Mouse (Mus musculus): ENCODE results near the gene Rd3l. TPM values are rescaled to one million over a fixed set of nuclear protein-coding genes. Genes with fewer than 3 reads are reported as not detected.

The Rd3l gene
- not detected in 2 replicates for polyA plus RNA-seq (2016; fragmentation: Nextera tagmentation; extraction: Ambion mirVana)

- H3K4me3 ChIP-seq: no peak within 1 kb of the TSS
- no peaks in the 10 kb centered on the region for H3K9me3 ChIP-seq (replicated peaks)
- H3K9ac ChIP-seq: no peak within 1 kb of the TSS
- no peak within 1 kb of the TSS for H3K27ac ChIP-seq
- no peak within 1 kb of the TSS for H3K4me2 ChIP-seq
- no peak for ATAC-seq
- H3K36me3 ChIP-seq: no peaks in the 10 kb centered on the region
- no peaks in the 10 kb centered on the region for H3K27me3 ChIP-seq (replicated peaks)
- 56% methylated on average over 6 of the region's 6 CpGs for WGBS (ENCODE audit: insufficient replicate concordance)
- H3K4me1 ChIP-seq: no peaks in the 10 kb centered on the region
Measured at GRCm38 (mm10) chr12:111980887-111981367, at the start of gene Rd3l. Rd3l (minus strand) TSS chr12:111981317.

- no peak for ATAC-seq
- WGBS (ENCODE audit: insufficient replicate concordance): 71% methylated on average over 4 of the region's 4 CpGs
Measured at GRCm38 (mm10) chr12:112027408-112027807, 46.3 kb upstream of the Rd3l start.

GRCm38 (mm10) chr12:112025907-112026645 lies 45.0 kb upstream of the Rd3l start:
- no peak for ATAC-seq
- Histone ChIP-seq H3K36me3 (no peaks in the 10 kb centered on the region), H3K4me1 (no peaks in the 10 kb centered on the region), H3K4me2 (no peak overlapping the region), H3K27me3 (replicated peaks) (no peaks in the 10 kb centered on the region), H3K9me3 (replicated peaks) (peaks cover 2% of the 10 kb centered on the region), H3K9ac (no peak overlapping the region), H3K4me3 (no peak overlapping the region), H3K27ac (no peak overlapping the region)
- 67% methylated on average over 14 of the region's 14 CpGs for WGBS (ENCODE audit: insufficient replicate concordance)

More at GRCm38 (mm10) chr12:112027408-112027807, 46.3 kb upstream of the Rd3l start:
- Histone ChIP-seq H3K36me3 (no peaks in the 10 kb centered on the region), H3K4me2 (no peak overlapping the region), H3K4me3 (no peak overlapping the region), H3K27me3 (replicated peaks) (no peaks in the 10 kb centered on the region), H3K27ac (no peak overlapping the region), H3K9ac (no peak overlapping the region), H3K9me3 (replicated peaks) (no peaks in the 10 kb centered on the region), H3K4me1 (no peaks in the 10 kb centered on the region)

- H3K9ac ChIP-seq: no peak overlapping the region
- H3K27ac ChIP-seq: no peak overlapping the region
- 76% methylated on average over 13 of the region's 13 CpGs for WGBS (ENCODE audit: insufficient replicate concordance)
- ATAC-seq: no peak
- peaks cover 2% of the 10 kb centered on the region for H3K9me3 ChIP-seq (replicated peaks)
- H3K36me3 ChIP-seq: no peaks in the 10 kb centered on the region
- no peaks in the 10 kb centered on the region for H3K27me3 ChIP-seq (replicated peaks)
- no peak overlapping the region for H3K4me3 ChIP-seq
- no peak overlapping the region for H3K4me2 ChIP-seq
- H3K4me1 ChIP-seq: no peaks in the 10 kb centered on the region
Measured at GRCm38 (mm10) chr12:112025457-112025856, 44.3 kb upstream of the Rd3l start.

DNA sequence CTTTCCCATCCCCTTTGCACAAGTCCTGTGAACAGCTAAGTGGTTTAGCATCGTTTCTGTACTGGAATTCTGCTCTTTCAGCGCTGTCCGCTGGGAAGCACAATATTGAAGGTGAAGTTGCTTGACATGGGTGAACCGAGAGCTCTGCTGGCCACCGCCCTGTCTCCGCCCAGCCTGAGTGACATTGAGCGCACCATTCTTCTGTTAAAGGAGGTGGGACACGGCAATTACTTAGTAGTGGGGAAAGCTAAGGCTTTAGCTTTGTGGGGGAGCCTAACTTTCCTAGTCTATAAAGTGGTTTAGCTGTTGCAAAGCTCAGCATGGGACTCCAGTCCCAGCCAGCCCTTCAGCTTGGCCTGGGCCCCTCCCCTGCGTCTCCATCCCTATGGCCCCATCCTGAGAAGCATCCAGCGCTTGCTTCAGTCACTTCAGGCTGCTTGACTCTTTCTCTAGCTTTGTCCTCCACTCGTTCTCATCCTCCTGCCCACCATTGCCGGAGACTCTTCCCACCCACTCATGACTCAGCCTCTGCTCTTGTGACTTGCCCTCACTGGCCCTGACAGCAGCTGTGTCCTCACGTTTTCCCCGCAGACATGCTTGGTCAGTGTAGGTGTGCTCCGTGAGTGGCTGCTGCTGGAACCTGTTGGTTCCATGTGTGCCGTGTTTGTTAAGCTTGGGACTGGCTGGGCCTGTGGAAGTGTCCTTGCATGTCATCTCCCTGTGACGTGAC lies 43.6 kb upstream of the Rd3l start:
- peaks cover 6% of the 10 kb centered on the region for H3K9me3 ChIP-seq (replicated peaks)
- no peaks in the 10 kb centered on the region for H3K4me1 ChIP-seq
- no peak overlapping the region for H3K27ac ChIP-seq
- H3K4me2 ChIP-seq: no peak overlapping the region
- ATAC-seq: no peak
- H3K36me3 ChIP-seq: no peaks in the 10 kb centered on the region
- H3K27me3 ChIP-seq (replicated peaks): no peaks in the 10 kb centered on the region
- WGBS (ENCODE audit: insufficient replicate concordance): 74% methylated on average over 17 of the region's 17 CpGs
- H3K4me3 ChIP-seq: no peak overlapping the region
- H3K9ac ChIP-seq: no peak overlapping the region

DNA sequence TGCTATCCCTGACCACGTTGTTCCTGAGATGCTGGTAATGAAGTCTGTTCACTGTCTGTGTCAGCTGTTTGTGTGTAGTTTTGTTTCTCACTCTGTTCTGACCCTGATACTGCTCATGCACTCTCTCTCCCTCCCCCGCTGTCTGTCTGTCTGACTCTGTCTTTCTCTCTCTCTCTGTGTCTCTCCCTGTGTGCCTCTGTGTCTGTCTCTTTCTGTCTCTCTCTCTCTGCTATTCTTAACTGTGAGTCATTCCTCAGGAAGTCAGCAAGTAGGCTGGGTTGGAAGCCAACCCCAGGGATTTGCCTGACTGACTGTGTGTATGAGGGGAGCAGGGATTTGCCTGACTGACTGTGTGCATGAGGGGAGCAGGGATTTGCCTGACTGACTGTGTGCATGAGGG lies 42.2 kb upstream of the Rd3l start:
- Histone ChIP-seq H3K4me3 (no peak overlapping the region), H3K4me1 (no peaks in the 10 kb centered on the region), H3K27me3 (replicated peaks) (no peaks in the 10 kb centered on the region), H3K9me3 (replicated peaks) (peaks cover 6% of the 10 kb centered on the region), H3K9ac (no peak overlapping the region), H3K36me3 (no peaks in the 10 kb centered on the region), H3K4me2 (no peak overlapping the region), H3K27ac (no peak overlapping the region)
- ATAC-seq: no peak
- 61% methylated on average over 2 of the region's 2 CpGs for WGBS (ENCODE audit: insufficient replicate concordance)

DNA sequence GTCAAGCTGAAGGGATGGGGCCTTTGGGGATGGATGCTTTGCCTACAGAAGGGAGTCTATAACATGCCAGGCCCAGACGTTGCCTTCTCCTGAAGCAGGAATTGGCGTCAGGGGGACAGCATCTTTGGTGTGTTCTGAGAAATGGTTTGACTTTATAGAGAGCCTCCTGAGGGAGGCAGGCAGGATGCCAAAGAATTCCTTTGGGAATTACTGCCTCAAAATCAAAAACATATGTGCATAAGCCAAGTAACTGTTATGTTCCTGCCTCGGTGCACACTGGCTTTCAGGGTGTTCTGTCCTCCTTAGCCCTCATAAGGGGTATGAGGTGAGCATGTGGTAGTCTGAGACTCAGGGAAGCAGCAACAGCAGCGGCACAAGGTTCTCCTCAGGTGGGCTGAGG lies 35.2 kb upstream of the Rd3l start:
- Histone ChIP-seq H3K4me2 (no peak overlapping the region), H3K4me1 (no peaks in the 10 kb centered on the region), H3K9ac (no peak overlapping the region), H3K27me3 (replicated peaks) (no peaks in the 10 kb centered on the region), H3K36me3 (no peaks in the 10 kb centered on the region), H3K9me3 (replicated peaks) (peaks cover 6% of the 10 kb centered on the region), H3K27ac (no peak overlapping the region), H3K4me3 (no peak overlapping the region)
- ATAC-seq: no peak
- WGBS (ENCODE audit: insufficient replicate concordance): 66% methylated on average over 4 of the region's 4 CpGs

DNA sequence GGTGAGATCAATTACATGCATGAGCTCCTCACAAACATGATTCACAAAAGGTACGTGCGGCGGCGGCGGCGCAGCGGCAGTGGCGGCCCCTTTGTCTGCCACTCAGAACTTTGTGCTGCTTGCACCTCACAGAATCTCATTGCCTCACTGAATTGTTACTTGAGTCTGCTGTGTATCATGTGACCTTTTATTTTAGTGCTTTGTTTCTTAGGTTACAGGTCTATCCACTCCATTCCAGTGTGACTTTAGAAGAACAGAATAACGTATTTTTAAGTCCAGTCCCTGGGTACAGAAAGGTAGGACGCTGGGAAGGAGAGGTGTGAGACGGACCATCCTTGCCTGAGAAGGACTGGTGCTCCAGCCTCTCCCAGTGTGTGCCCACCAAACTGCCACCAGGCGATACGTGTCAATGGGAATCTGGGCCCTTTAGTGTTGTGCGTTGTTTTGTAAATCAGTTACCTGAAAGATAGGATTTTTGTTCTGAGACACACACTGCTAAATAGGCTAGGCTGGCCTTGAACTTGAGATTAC lies 32.2 kb upstream of the Rd3l start:
- WGBS (ENCODE audit: insufficient replicate concordance): 52% methylated on average over 14 of the region's 14 CpGs

DNA sequence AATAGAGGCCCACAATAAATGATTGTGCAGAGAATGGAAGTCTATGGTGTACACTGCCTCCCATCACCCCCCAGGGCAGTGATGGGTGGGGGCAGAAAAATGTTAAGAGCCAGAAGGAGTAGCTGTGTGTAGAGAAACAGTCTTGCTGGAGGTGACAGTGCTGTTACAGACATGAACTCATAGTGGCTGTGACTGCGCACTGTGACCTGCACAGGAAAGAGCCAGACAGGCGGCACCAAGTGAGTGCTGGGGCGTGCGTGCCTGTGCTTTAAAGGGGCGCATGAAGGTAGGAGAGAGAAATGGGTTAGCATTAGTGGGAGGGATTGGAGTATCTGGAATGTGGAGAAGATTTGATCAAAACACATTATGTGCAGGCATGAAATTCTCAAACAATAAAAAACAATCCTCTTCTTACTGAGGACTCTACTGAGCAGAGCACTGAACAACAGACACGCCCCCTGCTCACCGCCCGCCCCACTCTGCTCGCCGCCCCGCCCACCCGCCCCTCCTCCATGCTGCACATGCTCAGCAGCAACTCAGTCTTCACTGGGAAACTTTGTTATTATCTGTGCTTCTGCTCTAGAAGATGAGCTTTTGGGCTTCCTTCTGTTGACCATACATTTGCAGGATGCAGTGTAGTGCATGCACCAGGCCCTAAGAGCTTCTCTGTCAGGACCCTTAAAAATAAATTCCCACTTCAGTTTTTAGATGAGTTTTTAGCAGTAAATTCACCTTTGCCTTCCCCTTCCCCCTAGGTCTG lies 31.6 kb upstream of the Rd3l start:
- no peak overlapping the region for H3K9ac ChIP-seq
- H3K4me3 ChIP-seq: no peak overlapping the region
- ATAC-seq: peak; percentile 59
- WGBS (ENCODE audit: insufficient replicate concordance): 54% methylated on average over 12 of the region's 12 CpGs
- H3K4me1 ChIP-seq: no peaks in the 10 kb centered on the region
- H3K4me2 ChIP-seq: 0 out of 2 replicates have a peak overlapping the region, but pooled peaks have one; percentile 20
- no peaks in the 10 kb centered on the region for H3K36me3 ChIP-seq
- H3K27me3 ChIP-seq (replicated peaks): no peaks in the 10 kb centered on the region
- H3K27ac ChIP-seq: no peak overlapping the region
- no peaks in the 10 kb centered on the region for H3K9me3 ChIP-seq (replicated peaks)

More for the DNA sequence above, 32.2 kb upstream of the Rd3l start:
- ATAC-seq: no peak
- H3K36me3 ChIP-seq: no peaks in the 10 kb centered on the region
- no peak overlapping the region for H3K27ac ChIP-seq
- H3K9me3 ChIP-seq (replicated peaks): no peaks in the 10 kb centered on the region
- H3K4me1 ChIP-seq: no peaks in the 10 kb centered on the region
- no peak overlapping the region for H3K9ac ChIP-seq
- H3K4me3 ChIP-seq: no peak overlapping the region
- H3K27me3 ChIP-seq (replicated peaks): no peaks in the 10 kb centered on the region
- 0 out of 2 replicates have a peak overlapping the region, but pooled peaks have one; percentile 20 for H3K4me2 ChIP-seq

GRCm38 (mm10) chr12:112001223-112001622 lies 20.1 kb upstream of the Rd3l start:
- H3K9ac ChIP-seq: no peak overlapping the region
- no peaks in the 10 kb centered on the region for H3K36me3 ChIP-seq
- no peak overlapping the region for H3K4me2 ChIP-seq
- no peak overlapping the region for H3K4me3 ChIP-seq
- WGBS (ENCODE audit: insufficient replicate concordance): 21% methylated on average over 8 of the region's 8 CpGs
- 0 out of 2 replicates have a peak, but pooled peaks cover 2% of the 10 kb centered on the region for H3K27me3 ChIP-seq (replicated peaks)
- no peak for ATAC-seq
- no peak overlapping the region for H3K27ac ChIP-seq
- H3K9me3 ChIP-seq (replicated peaks): no peaks in the 10 kb centered on the region
- no peaks in the 10 kb centered on the region for H3K4me1 ChIP-seq

- Histone ChIP-seq H3K36me3 (no peaks in the 10 kb centered on the region), H3K4me1 (no peaks in the 10 kb centered on the region), H3K9me3 (replicated peaks) (no peaks in the 10 kb centered on the region), H3K27me3 (replicated peaks) (no peaks in the 10 kb centered on the region), H3K27ac (no peak overlapping the region), H3K4me3 (no peak overlapping the region), H3K9ac (no peak overlapping the region), H3K4me2 (no peak overlapping the region)
- no peak for ATAC-seq
- WGBS (ENCODE audit: insufficient replicate concordance): 84% methylated on average over 7 of the region's 7 CpGs
Measured at GRCm38 (mm10) chr12:111999735-112000134, 18.6 kb upstream of the Rd3l start.

Measured in liver, embryonic 12.5 days (tissue).